Mouse (Mus musculus): ENCODE measurements around the gene Plek. TPM values are rescaled to one million over a fixed set of nuclear protein-coding genes. Genes with fewer than 3 reads are reported as not detected.

Plek gene
- polyA plus RNA-seq, 1 experiment from 2014 or later, result 3.3 TPM

GRCm38 (mm10) chr11:16941103-16941793, 110.9 kb downstream of the Plek start:
- no peaks in the 10 kb centered on the region; the same call in 1 of the 2 replicates for H3K9me3 ChIP-seq (ENCODE audit: control insufficient read depth, low read length)
- peak overlapping the region; percentile 10; the same call in 1 of the 2 replicates for H3K27ac ChIP-seq (ENCODE audit: low read length)
- WGBS, result 31% methylated on average over 4 of the region's 4 CpGs
- H3K27me3 ChIP-seq (replicated peaks; ENCODE audit: control insufficient read depth, insufficient read depth, low read length), result no peaks in the 10 kb centered on the region
- no peak overlapping the region for H3K4me2 ChIP-seq (ENCODE audit: low read length)
- peak; percentile 87 for ATAC-seq
- H3K9ac ChIP-seq (replicated peaks; ENCODE audit: low read depth, low read length), result no peak overlapping the region
- H3K4me3 ChIP-seq (replicated peaks; ENCODE audit: low read length), result no peak overlapping the region
- peaks cover 10% of the 10 kb centered on the region for H3K4me1 ChIP-seq (replicated peaks; ENCODE audit: control insufficient read depth, insufficient read depth, low read length)
- H3K36me3 ChIP-seq (ENCODE audit: control insufficient read depth, insufficient read depth), result no peaks in the 10 kb centered on the region

DNA sequence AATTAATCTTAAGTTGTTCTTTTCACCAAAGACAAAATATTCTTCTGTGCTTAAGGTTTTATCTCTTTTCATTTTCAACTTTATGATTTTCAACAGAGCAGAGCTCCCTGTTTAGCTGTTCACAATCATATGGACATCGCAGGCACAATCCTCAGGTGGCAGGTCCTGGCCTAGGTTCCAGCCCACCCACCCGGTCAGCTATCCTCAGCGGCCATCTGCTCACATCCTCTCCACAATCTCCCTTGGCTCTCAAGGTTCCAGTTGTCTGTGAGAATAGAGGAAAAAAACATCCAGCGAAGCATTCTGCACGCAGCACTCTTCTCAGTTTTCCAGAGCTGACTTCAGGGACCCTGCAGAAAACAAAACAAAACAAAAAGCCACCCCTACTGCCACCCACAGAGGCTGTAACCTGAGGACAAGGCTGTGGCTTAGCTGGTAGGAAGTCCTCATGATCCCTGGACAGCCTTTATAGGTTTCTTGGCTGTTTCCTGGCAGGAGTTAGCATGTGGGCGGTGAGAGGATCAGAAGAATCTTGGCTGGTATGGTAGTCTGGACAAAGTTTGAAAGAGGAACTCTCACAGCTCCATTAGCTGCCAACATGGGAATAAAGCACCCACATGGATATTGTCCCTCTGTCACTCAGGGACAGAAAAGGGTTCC, 116.5 kb downstream of the Plek start:
- WGBS, result 69% methylated on average over 6 of the region's 6 CpGs
- H3K4me3 ChIP-seq (replicated peaks; ENCODE audit: low read length), result no peak overlapping the region
- ATAC-seq, result no peak

GRCm38 (mm10) chr11:16932159-16932558, 120.0 kb downstream of the Plek start:
- 91% methylated on average over 3 of the region's 3 CpGs for WGBS
- no peaks in the 10 kb centered on the region for H3K4me1 ChIP-seq (replicated peaks; ENCODE audit: control insufficient read depth, insufficient read depth, low read length)
- no peak overlapping the region for H3K9ac ChIP-seq (replicated peaks; ENCODE audit: low read depth, low read length)
- H3K4me2 ChIP-seq (ENCODE audit: low read length), result no peak overlapping the region
- no peaks in the 10 kb centered on the region for H3K27me3 ChIP-seq (replicated peaks; ENCODE audit: control insufficient read depth, insufficient read depth, low read length)
- H3K36me3 ChIP-seq (ENCODE audit: control insufficient read depth, insufficient read depth), result no peaks in the 10 kb centered on the region
- ATAC-seq, result no peak
- H3K4me3 ChIP-seq (replicated peaks; ENCODE audit: low read length), result no peak overlapping the region
- H3K9me3 ChIP-seq (ENCODE audit: control insufficient read depth, low read length), result no peaks in the 10 kb centered on the region; the same call in 1 of the 2 replicates
- H3K27ac ChIP-seq (ENCODE audit: low read length), result no peak overlapping the region

More for the DNA sequence above, 116.5 kb downstream of the Plek start:
- no peak overlapping the region for H3K27ac ChIP-seq (ENCODE audit: low read length)
- no peak overlapping the region for H3K4me2 ChIP-seq (ENCODE audit: low read length)
- no peaks in the 10 kb centered on the region for H3K4me1 ChIP-seq (replicated peaks; ENCODE audit: control insufficient read depth, insufficient read depth, low read length)
- H3K9ac ChIP-seq (replicated peaks; ENCODE audit: low read depth, low read length), result no peak overlapping the region
- no peaks in the 10 kb centered on the region for H3K27me3 ChIP-seq (replicated peaks; ENCODE audit: control insufficient read depth, insufficient read depth, low read length)
- H3K9me3 ChIP-seq (ENCODE audit: control insufficient read depth, low read length), result no peaks in the 10 kb centered on the region; the same call in 1 of the 2 replicates
- no peaks in the 10 kb centered on the region for H3K36me3 ChIP-seq (ENCODE audit: control insufficient read depth, insufficient read depth)

Other genes with a start within 250 kb of the Plek start
- gene Fbxo48, start 101.0 kb downstream of the Plek start, polyA plus RNA-seq (2015; fragmentation: Nextera tagmentation; extraction: Ambion mirVana), result 0.91 and 1.1 TPM in 2 replicates
- 133 and 160 TPM in 2 replicates for gene Cnrip1, start 795 bp downstream of the Plek start, polyA plus RNA-seq (2015; fragmentation: Nextera tagmentation; extraction: Ambion mirVana)
- gene Ppp3r1, start 106.9 kb upstream of the Plek start, polyA plus RNA-seq (2015; fragmentation: Nextera tagmentation; extraction: Ambion mirVana), result 182 and 194 TPM in 2 replicates
- 17.5 and 19.4 TPM in 2 replicates for gene Wdr92, start 129.7 kb upstream of the Plek start, polyA plus RNA-seq (2015; fragmentation: Nextera tagmentation; extraction: Ambion mirVana)
- gene Pno1, start 159.2 kb upstream of the Plek start, polyA plus RNA-seq (2015; fragmentation: Nextera tagmentation; extraction: Ambion mirVana), result 44.7 and 47.7 TPM in 2 replicates
- gene C1d, start 205.2 kb upstream of the Plek start, polyA plus RNA-seq (2015; fragmentation: Nextera tagmentation; extraction: Ambion mirVana), result 107 and 111 TPM in 2 replicates